Mouse (Mus musculus) lung, postnatal 10 days (tissue): ENCODE measurements around the gene 2900026A02Rik.

Source experiments
- DNase-seq: peaks from one replicate; pipeline ENCODE4 v3.0.0; 2021

The 2900026A02Rik gene

GRCm38 (mm10) chr5:113221147-113221865 lies at the start of gene 2900026A02Rik:
2900026A02Rik (minus strand) TSS chr5:113221236.
- DNase-seq = peak; percentile 83

GRCm38 (mm10) chr5:113270043-113270442 lies 49.0 kb upstream of the 2900026A02Rik start:
- no peak for DNase-seq

GRCm38 (mm10) chr5:113268246-113268645 lies 47.2 kb upstream of the 2900026A02Rik start:
- DNase-seq = no peak

GRCm38 (mm10) chr5:113265637-113266036 lies 44.6 kb upstream of the 2900026A02Rik start:
- no peak for DNase-seq

- no peak for DNase-seq
These were observed 29.8 kb upstream of the 2900026A02Rik start for GRCm38 (mm10) chr5:113250806-113251205.

- DNase-seq = no peak
These were observed 28.4 kb upstream of the 2900026A02Rik start for GRCm38 (mm10) chr5:113249263-113249930.

GRCm38 (mm10) chr5:113230196-113230595 lies 9.2 kb upstream of the 2900026A02Rik start:
- DNase-seq = no peak

- peak; percentile 92 for DNase-seq
These were observed 5.6 kb upstream of the 2900026A02Rik start, which contains the start of gene Tmem211 for GRCm38 (mm10) chr5:113226632-113227102. Tmem211 (plus strand) TSS chr5:113226909.

GRCm38 (mm10) chr5:113225686-113226435 lies 4.8 kb upstream of the 2900026A02Rik start:
- DNase-seq = no peak

GRCm38 (mm10) chr5:113225271-113225670 lies 4.2 kb upstream of the 2900026A02Rik start:
- peak; percentile 35 for DNase-seq

GRCm38 (mm10) chr5:113223888-113224287 lies 2.9 kb upstream of the 2900026A02Rik start:
- peak; percentile 35 for DNase-seq

- DNase-seq = peak; percentile 67
These were observed 471 bp downstream of the 2900026A02Rik start for GRCm38 (mm10) chr5:113220383-113221146.

GRCm38 (mm10) chr5:113219876-113220275 lies 1.2 kb downstream of the 2900026A02Rik start:
- no peak for DNase-seq

- no peak for DNase-seq
These were observed 1.6 kb downstream of the 2900026A02Rik start for GRCm38 (mm10) chr5:113219450-113219849.

- no peak for DNase-seq
These were observed 2.3 kb downstream of the 2900026A02Rik start for GRCm38 (mm10) chr5:113218617-113219235.

- DNase-seq = no peak
These were observed 4.0 kb downstream of the 2900026A02Rik start for GRCm38 (mm10) chr5:113217076-113217475.

- DNase-seq = peak; percentile 48
These were observed 4.6 kb downstream of the 2900026A02Rik start for GRCm38 (mm10) chr5:113216328-113216960.

GRCm38 (mm10) chr5:113215610-113216011 lies 5.4 kb downstream of the 2900026A02Rik start:
- DNase-seq = peak; percentile 31

- DNase-seq = peak; percentile 78
These were observed 6.6 kb downstream of the 2900026A02Rik start for GRCm38 (mm10) chr5:113214455-113214854.

GRCm38 (mm10) chr5:113214041-113214440 lies 7.0 kb downstream of the 2900026A02Rik start:
- no peak for DNase-seq

GRCm38 (mm10) chr5:113212156-113212835 lies 8.7 kb downstream of the 2900026A02Rik start:
- no peak for DNase-seq
